Mouse (Mus musculus) CH12.LX (cell line): Measurements from ENCODE around the gene Ece2. TPM values are rescaled to one million over a fixed set of nuclear protein-coding genes. Genes with fewer than 3 reads are reported as not detected.

Source experiments
- DNase-seq: peaks from one replicate; pipeline ENCODE4 v3.0.0-alpha.2; 2013; ENCODE audit errors: extremely low read depth
- H3K27ac ChIP-seq: 2 replicates; pipeline ENCODE4 v1.5.1; 2012; ENCODE audit warnings: low read depth, mild to moderate bottlenecking, control low read depth, moderate library complexity; ENCODE audit not compliant: insufficient read depth
- H3K27me3 ChIP-seq: replicated peaks from 2 replicates; pipeline ENCODE3; 2012; ENCODE audit warnings: inconsistent platforms
- H3K36me3 ChIP-seq, 2 experiments: replicated peaks in 1 of 2; 2 replicates each; pipeline versions ENCODE3 to v1.6.1; 2012; ENCODE audit warnings: inconsistent platforms in 1 of 2, low read length in 1 of 2, mild to moderate bottlenecking in 1 of 2, mixed read lengths in 1 of 2, moderate library complexity in 1 of 2; ENCODE audit not compliant: control insufficient read depth in 1 of 2, insufficient read depth in 1 of 2
- H3K4me1 ChIP-seq, 2 experiments: 2 replicates each; pipeline ENCODE4 v1.6.1; 2012; ENCODE audit warnings: inconsistent platforms in 1 of 2, moderate library complexity in 1 of 2; ENCODE audit not compliant: insufficient read depth in 2 of 2, control insufficient read depth in 1 of 2
- H3K4me2 ChIP-seq: 2 replicates; pipeline ENCODE4 v1.6.1; 2012; ENCODE audit warnings: low read depth, mild to moderate bottlenecking, control low read depth; ENCODE audit not compliant: poor library complexity, insufficient read depth, severe bottlenecking
- H3K4me3 ChIP-seq, 3 experiments: fragments of 150-350 bp in 1 of 3; sonication (generic) in 1 of 3; replicated peaks in 1 of 3; 2 replicates each; pipeline versions ENCODE3 to v1.5.1; 2011 to 2012; ENCODE audit warnings: low read depth in 2 of 3, low read length in 2 of 3, mild to moderate bottlenecking in 2 of 3, moderate library complexity in 2 of 3, control low read depth in 1 of 3, improper control_type of control experiment in 1 of 3, inconsistent platforms in 1 of 3, mixed read lengths in 1 of 3; ENCODE audit not compliant: poor library complexity in 1 of 3
- H3K79me2 ChIP-seq: replicated peaks from 2 replicates; pipeline ENCODE4 v1.6.1; 2012; ENCODE audit warnings: mild to moderate bottlenecking, moderate library complexity; ENCODE audit not compliant: control insufficient read depth, poor library complexity, insufficient read depth, severe bottlenecking; ENCODE audit errors: extremely low read depth
- H3K9ac ChIP-seq: 2 replicates; pipeline ENCODE4 v1.6.1; 2012; ENCODE audit warnings: low read depth, mild to moderate bottlenecking, control low read depth, moderate library complexity; ENCODE audit not compliant: insufficient read depth
- H3K9me3 ChIP-seq: replicated peaks from 2 replicates; pipeline ENCODE3; 2012; ENCODE audit warnings: low read length, inconsistent platforms, mixed read lengths
- CHD1 ChIP-seq: IDR thresholded peaks from 2 replicates; pipeline ENCODE4 v1.6.1; 2012; ENCODE audit warnings: low read depth, low read length, improper control_type of control experiment, inconsistent platforms
- CTCF ChIP-seq, 2 experiments: IDR thresholded peaks in 1 of 2; conservative IDR thresholded peaks in 1 of 2; 2 replicates each; pipeline ENCODE4 v1.5.1; 2011 to 2012; ENCODE audit warnings: low read depth in 2 of 2, low read length in 2 of 2, improper control_type of control experiment in 1 of 2, inconsistent platforms in 1 of 2, mild to moderate bottlenecking in 1 of 2, moderate library complexity in 1 of 2
- GABPA ChIP-seq: IDR thresholded peaks from 2 replicates; pipeline ENCODE4 v1.6.1; 2012; ENCODE audit warnings: low read depth, low read length, improper control_type of control experiment, inconsistent platforms; ENCODE audit not compliant: insufficient replicate concordance
- IRF4 ChIP-seq: IDR thresholded peaks from 2 replicates; pipeline ENCODE4 v1.6.1; 2014; ENCODE audit warnings: low read depth, mild to moderate bottlenecking, inconsistent platforms, low read length, improper control_type of control experiment
- KAT2A ChIP-seq: IDR thresholded peaks from 2 replicates; pipeline ENCODE4 v1.6.1; 2012; ENCODE audit warnings: low read length, improper control_type of control experiment, inconsistent platforms; ENCODE audit not compliant: insufficient replicate concordance
- MAFK ChIP-seq: IDR thresholded peaks from 2 replicates; pipeline ENCODE4 v1.6.1; 2011; ENCODE audit warnings: low read length, improper control_type of control experiment; ENCODE audit not compliant: insufficient replicate concordance
- POLR2A ChIP-seq: IDR thresholded peaks from 2 replicates; pipeline ENCODE4 v1.6.1; 2011; ENCODE audit warnings: low read depth, mild to moderate bottlenecking, improper control_type of control experiment, low read length
- UBTF ChIP-seq: IDR thresholded peaks from 2 replicates; pipeline ENCODE4 v1.6.1; 2012; ENCODE audit warnings: low read depth, mild to moderate bottlenecking, inconsistent platforms, low read length, improper control_type of control experiment, moderate library complexity
- USF2 ChIP-seq: conservative IDR thresholded peaks from 2 replicates; pipeline ENCODE4 v1.6.1; 2011; ENCODE audit warnings: low read depth, low read length, improper control_type of control experiment
- ZNF384 ChIP-seq: IDR thresholded peaks from 2 replicates; pipeline ENCODE4 v1.6.1; 2012; ENCODE audit warnings: low read depth, low read length, improper control_type of control experiment, inconsistent platforms
- dilution Hi-C: fragments of 300-500 bp; cut with MboI; formaldehyde crosslinking; loops from 2 replicates; pipeline ENCODE4 v1.14.3; 2020; ENCODE audit warnings: low sequenced_read_pairs; ENCODE audit not compliant: extremely low pct_unique_long_range_greater_than_20kb, extremely low pct_ligation_motif_present
- in situ Hi-C: fragments of 300-500 bp; cut with MboI; formaldehyde crosslinking; loops from 3 replicates; pipeline ENCODE4 v1.14.3; 2019; ENCODE audit warnings: low sequenced_read_pairs, low pct_ligation_motif_present, low pct_unique_long_range_greater_than_20kb, mixed read lengths
- polyA plus RNA-seq: library from polyadenylated mRNA; unstranded; fragments of >175 nt; gene quantifications from 2 replicates; pipeline ENCODE4 v1.2.1, GENCODE M21; 2012; ENCODE audit warnings: low read depth; ENCODE audit not compliant: insufficient read length
- total RNA-seq, 2 experiments: library from RNA; depleted of rRNA; stranded (reverse); fragments of 300-350 nt in 1 of 2; fragments of >200 nt in 1 of 2; gene quantifications; 2 replicates each; pipeline ENCODE4 v1.2.3; 2012 to 2014

Ece2 gene
- total and polyA plus RNA-seq, 3 experiments: 0.17 to 0.34 (median 0.26) TPM

GRCm38 (mm10) chr16:20675213-20675612, 45.6 kb downstream of the Ece2 start:
- Histone ChIP-seq H3K4me2 (no peak overlapping the region), H3K36me3 (peaks cover 54 to 63% of the 10 kb centered on the region in 2 experiments), H3K27me3 (no peaks in the 10 kb centered on the region), H3K4me3 (no peak overlapping the region), H3K27ac (no peak overlapping the region), H3K4me1 (peaks cover 15 to 48% of the 10 kb centered on the region in 2 experiments), H3K9me3 (no peaks in the 10 kb centered on the region), H3K79me2 (peaks cover 60% of the 10 kb centered on the region), H3K9ac (no peak overlapping the region)
- in situ Hi-C loops: no loop called here
- no peak for DNase-seq
- TF ChIP-seq CHD1: no peak
- TF ChIP-seq USF2: no peak
- no peak for TF ChIP-seq GABPA
- dilution Hi-C loops: no loop called here

GRCm38 (mm10) chr16:20676702-20677101, 47.1 kb downstream of the Ece2 start:
- Histone ChIP-seq H3K9ac (no peak overlapping the region), H3K4me3 (no peak overlapping the region), H3K79me2 (peaks cover 61% of the 10 kb centered on the region), H3K4me2 (no peak overlapping the region), H3K36me3 (peaks cover 69 to 78% of the 10 kb centered on the region in 2 experiments), H3K27me3 (no peaks in the 10 kb centered on the region), H3K4me1 (peaks cover 15 to 48% of the 10 kb centered on the region in 2 experiments), H3K9me3 (no peaks in the 10 kb centered on the region), H3K27ac (no peak overlapping the region)
- no peak for DNase-seq
- dilution Hi-C loops (no loop called here), in situ Hi-C loops (no loop called here)
- TF ChIP-seq IRF4 (no peak), CTCF (conservative IDR thresholded peaks at IDR 0.05 in 1 of 2, IDR thresholded peaks at IDR 0.05 in 1 of 2; ENCODE audit: low read depth in 2 of 2, low read length in 2 of 2) (peak in 1 of 2 experiments; percentile 26; a peak in 1 of 4 replicates)

- Histone ChIP-seq H3K4me3 (no peak overlapping the region), H3K9me3 (no peaks in the 10 kb centered on the region), H3K4me2 (no peak overlapping the region), H3K9ac (no peak overlapping the region), H3K27me3 (no peaks in the 10 kb centered on the region), H3K4me1 (peaks cover 11 to 42% of the 10 kb centered on the region in 2 experiments), H3K79me2 (peaks cover 61% of the 10 kb centered on the region), H3K36me3 (peaks cover 76 to 85% of the 10 kb centered on the region in 2 experiments), H3K27ac (no peak overlapping the region)
- no peak for TF ChIP-seq KAT2A
- TF ChIP-seq MAFK: no peak
- no peak; the same call in 1 of the 2 replicates for TF ChIP-seq POLR2A
- TF ChIP-seq UBTF: no peak
- TF ChIP-seq ZNF384: no peak
- no peak for DNase-seq
- dilution Hi-C loops: no loop called here
- in situ Hi-C loops: no loop called here
Measured at GRCm38 (mm10) chr16:20677380-20677779, 47.8 kb downstream of the Ece2 start.
